Mouse (Mus musculus): Measurements from ENCODE around the gene Ptprn. TPM values are rescaled to one million over a fixed set of nuclear protein-coding genes. Genes with fewer than 3 reads are reported as not detected.

Gene Ptprn
- total RNA-seq, 2 experiments from 2014 or later: 1.2 to 2.0 TPM

Small RNA genes lying within 50 kb of the gene (microRNA-seq; reads per million reads assigned to microRNA genes)
- 0 reads per million in 2 experiments for gene Gm27943

Other genes with a start within 250 kb of the Ptprn start
- 1 to 10 TPM; 3.8 to 4.6 TPM for gene Nhej1, start 139.3 kb downstream of the Ptprn start, total RNA-seq (2021)
- gene Slc23a3, start 130.6 kb downstream of the Ptprn start, total RNA-seq (2021): under 1 TPM; 0.32 to 0.49 TPM
- gene Cnppd1, start 121.8 kb downstream of the Ptprn start, total RNA-seq (2021): 10 to 100 TPM; 22.5 to 27.4 TPM
- 10 to 100 TPM; 20.3 to 23.0 TPM for gene Retreg2, start 121.7 kb downstream of the Ptprn start, total RNA-seq (2021)
- gene Zfand2b, start 95.9 kb downstream of the Ptprn start, total RNA-seq (2021): 10 to 100 TPM; 12.1 to 14.1 TPM
- gene Abcb6, start 84.1 kb downstream of the Ptprn start, total RNA-seq (2021): 10 to 100 TPM; 28.5 to 29.4 TPM
- gene Ankzf1, start 72.4 kb downstream of the Ptprn start, total RNA-seq (2021): 10 to 100 TPM in 1 of 2 experiments, 1 to 10 TPM in 1; 7.8 to 10.8 TPM
- gene Atg9a, start 72.3 kb downstream of the Ptprn start, total RNA-seq (2021): 10 to 100 TPM; 58.8 to 68.8 TPM
- gene Glb1l, start 53.7 kb downstream of the Ptprn start, total RNA-seq (2021): 1 to 10 TPM; 2.0 to 2.5 TPM
- gene Stk16, start 53.7 kb downstream of the Ptprn start, total RNA-seq (2021): 10 to 100 TPM; 35.8 to 36.5 TPM
- 1,000 to 10,000 TPM in 1 of 2 experiments, 100 to 1,000 TPM in 1; 973 to 1,125 TPM for gene Tuba4a, start 44.6 kb downstream of the Ptprn start, total RNA-seq (2021)
- not detected for gene A630095N17Rik, start 32.4 kb downstream of the Ptprn start, total RNA-seq (2021)
- gene Dnajb2, start 28.1 kb downstream of the Ptprn start, total RNA-seq (2021): 100 to 1,000 TPM; 123 to 127 TPM
- not detected for gene Resp18, start 13.9 kb upstream of the Ptprn start, total RNA-seq (2021)
- gene Dnpep, start 53.5 kb upstream of the Ptprn start, total RNA-seq (2021): 10 to 100 TPM; 80.9 to 88.3 TPM
- 1,000 to 10,000 TPM; 1,347 to 1,386 TPM for gene Des, start 95.8 kb upstream of the Ptprn start, total RNA-seq (2021)
- gene Speg, start 110.8 kb upstream of the Ptprn start, total RNA-seq (2021): 100 to 1,000 TPM; 115 TPM
- 10 to 100 TPM; 34.5 to 38.2 TPM for gene Gmppa, start 171.4 kb upstream of the Ptprn start, total RNA-seq (2021)
- gene Asic4, start 185.9 kb upstream of the Ptprn start, total RNA-seq (2021): not detected
- 10 to 100 TPM; 22.0 to 22.4 TPM for gene Chpf, start 214.8 kb upstream of the Ptprn start, total RNA-seq (2021)
- gene Tmem198, start 215.0 kb upstream of the Ptprn start, total RNA-seq (2021): under 1 TPM; 0.30 to 0.46 TPM
- 100 to 1,000 TPM; 107 to 108 TPM for gene Obsl1, start 241.9 kb upstream of the Ptprn start, total RNA-seq (2021)
- gene Inha, start 242.6 kb upstream of the Ptprn start, total RNA-seq (2021): 1 to 10 TPM; 3.0 to 3.1 TPM

All from heart, adult 18-20 months (tissue).